Mouse (Mus musculus) kidney, adult 2 months (tissue): Measurements from ENCODE around the gene Ccdc167.

Source experiments
- CTCF ChIP-seq: fragments of 200-500 bp; conservative IDR thresholded peaks from 2 replicates; pipeline ENCODE4 v1.5.1; 2011; ENCODE audit warnings: low read depth, mild to moderate bottlenecking, control low read depth, low read length, moderate library complexity, mixed read lengths; ENCODE audit not compliant: insufficient read depth, insufficient read length
- POLR2A ChIP-seq: fragments of 200-500 bp; IDR thresholded peaks from one replicate; pipeline ENCODE4 v1.6.1; 2011; ENCODE audit warnings: low read depth, low read length, control low read depth

DNA sequence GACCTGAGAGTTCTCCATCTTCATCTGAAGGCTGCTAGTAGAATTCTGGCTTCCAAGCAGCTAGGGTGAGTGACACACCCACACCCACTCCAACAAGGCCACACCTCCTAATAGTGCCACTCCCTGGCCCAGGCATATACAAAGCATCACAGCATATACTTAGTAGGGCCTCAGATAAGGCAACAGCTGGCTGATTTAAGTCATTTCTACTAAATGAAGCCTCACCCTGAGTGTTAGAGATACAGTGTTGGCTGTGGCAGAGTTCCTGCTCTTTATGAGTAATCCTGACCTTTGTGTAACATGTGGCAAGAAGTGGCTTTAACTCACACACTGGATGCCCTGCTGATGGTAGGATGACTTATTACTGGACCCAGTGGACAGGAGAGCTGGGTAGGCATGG lies 46.9 kb downstream of the Ccdc167 start:
- TF ChIP-seq CTCF = no peak
- no peak for TF ChIP-seq POLR2A
